Mouse (Mus musculus) forebrain, postnatal 0 days (tissue): Measurements from ENCODE around the gene Brms1. TPM values are rescaled to one million over a fixed set of nuclear protein-coding genes. Genes with fewer than 3 reads are reported as not detected.
A peak's percentile ranks its signal among the peaks of the same experiment; 100 is the strongest.

Source experiments
- ATAC-seq: fragments of 200-750 bp; cut with Nextera tagmentation; 2 replicates; pipeline ENCODE4 v1.8.0; 2017; ENCODE audit warnings: mild to moderate bottlenecking, moderate library complexity
- DNase-seq: peaks from one replicate; pipeline ENCODE4 v3.0.0-alpha.2; 2015
- H3K27ac ChIP-seq: fragments of 300-500 bp; sonication (generic); 2 replicates; pipeline ENCODE4 v1.5.1; 2014; ENCODE audit warnings: low read depth, mild to moderate bottlenecking, antibody characterized with exemption, low read length, moderate library complexity, mixed read lengths
- H3K27me3 ChIP-seq: fragments of 300-500 bp; sonication (generic); 2 replicates; pipeline ENCODE4 v1.6.1; 2014; ENCODE audit warnings: mild to moderate bottlenecking, low read length, mixed read lengths; ENCODE audit not compliant: insufficient read depth
- H3K36me3 ChIP-seq: fragments of 300-500 bp; sonication (generic); 2 replicates; pipeline ENCODE4 v1.6.1; 2014; ENCODE audit warnings: mild to moderate bottlenecking, moderate library complexity; ENCODE audit not compliant: insufficient read depth
- H3K4me1 ChIP-seq: fragments of 300-500 bp; sonication (generic); 2 replicates; pipeline ENCODE4 v1.6.1; 2014; ENCODE audit warnings: antibody characterized with exemption; ENCODE audit not compliant: insufficient read depth
- H3K4me2 ChIP-seq: fragments of 300-500 bp; sonication (generic); 2 replicates; pipeline ENCODE4 v1.6.1; 2014; ENCODE audit warnings: low read depth, mild to moderate bottlenecking, moderate library complexity
- H3K4me3 ChIP-seq: fragments of 300-500 bp; sonication (generic); 2 replicates; pipeline ENCODE4 v1.5.1; 2014; ENCODE audit warnings: low read depth, low read length, mixed read lengths
- H3K9ac ChIP-seq: fragments of 300-500 bp; sonication (generic); 2 replicates; pipeline ENCODE4 v1.6.1; 2014; ENCODE audit warnings: mild to moderate bottlenecking
- H3K9me3 ChIP-seq: fragments of 300-500 bp; sonication (generic); 2 replicates; pipeline ENCODE4 v1.6.1; 2016; ENCODE audit warnings: low read length
- CTCF ChIP-seq: sonication (generic); IDR thresholded peaks from 2 replicates; pipeline ENCODE4 v1.5.1; 2016; ENCODE audit warnings: antibody characterized with exemption, control low read depth, low read depth
- WGBS: fragments of 180-500 bp; shearing (Covaris S2); extraction: QIAGEN DNeasy Blood & Tissue Kit; methylation state at CpG from one replicate; pipeline ENCODE4 v1.1.7; 2014; 5-methylcytosine and 5-hydroxymethylcytosine counted together
- polyA plus RNA-seq: library from polyadenylated mRNA; unstranded; fragments of >200 nt; fragmentation: Nextera tagmentation; extraction: Ambion mirVana; gene quantifications from 2 replicates; pipeline ENCODE4 v1.2.1, GENCODE M21; 2015
- total RNA-seq: library from RNA; depleted of rRNA; stranded (reverse); fragments of >200 nt; gene quantifications from 2 replicates; pipeline ENCODE4 v1.2.3, GENCODE M21; 2014

Gene Brms1
- total and polyA plus RNA-seq, 2 experiments from 2014 or later, result 15.5 to 27.6 TPM

DNA sequence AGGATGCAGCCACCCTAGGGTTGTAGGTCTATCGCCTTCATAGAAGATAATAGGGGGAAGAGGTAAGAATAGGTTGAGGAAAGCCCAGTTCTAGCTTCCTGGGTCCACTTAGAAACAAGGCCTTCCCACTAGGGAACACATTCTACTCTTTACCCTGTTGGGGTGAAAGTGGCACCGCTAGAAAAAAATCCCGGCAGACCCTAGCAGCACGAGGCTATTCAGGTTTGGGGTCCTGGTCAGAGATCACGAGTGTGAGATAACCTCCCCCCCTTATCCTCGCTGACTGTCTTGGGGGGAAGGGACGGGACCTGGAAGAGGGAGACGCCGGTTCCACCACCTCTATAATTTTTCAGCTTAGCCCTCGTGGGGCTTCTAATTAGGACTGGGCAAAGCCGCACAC lies 29.9 kb downstream of the Brms1 start:
- peak overlapping the region; percentile 60 for H3K9ac ChIP-seq
- no peak for TF ChIP-seq CTCF
- DNase-seq (no peak), ATAC-seq (no peak)
- H3K9me3 ChIP-seq, result no peaks in the 10 kb centered on the region
- H3K27ac ChIP-seq, result peak overlapping the region; percentile 51; the same call in 1 of the 2 replicates
- no peaks in the 10 kb centered on the region for H3K27me3 ChIP-seq
- H3K4me2 ChIP-seq, result peak overlapping the region; percentile 83
- no peaks in the 10 kb centered on the region for H3K36me3 ChIP-seq
- peaks cover 17% of the 10 kb centered on the region for H3K4me1 ChIP-seq
- peak overlapping the region; percentile 42 for H3K4me3 ChIP-seq
- WGBS, result 14% methylated on average over 11 of the region's 11 CpGs

DNA sequence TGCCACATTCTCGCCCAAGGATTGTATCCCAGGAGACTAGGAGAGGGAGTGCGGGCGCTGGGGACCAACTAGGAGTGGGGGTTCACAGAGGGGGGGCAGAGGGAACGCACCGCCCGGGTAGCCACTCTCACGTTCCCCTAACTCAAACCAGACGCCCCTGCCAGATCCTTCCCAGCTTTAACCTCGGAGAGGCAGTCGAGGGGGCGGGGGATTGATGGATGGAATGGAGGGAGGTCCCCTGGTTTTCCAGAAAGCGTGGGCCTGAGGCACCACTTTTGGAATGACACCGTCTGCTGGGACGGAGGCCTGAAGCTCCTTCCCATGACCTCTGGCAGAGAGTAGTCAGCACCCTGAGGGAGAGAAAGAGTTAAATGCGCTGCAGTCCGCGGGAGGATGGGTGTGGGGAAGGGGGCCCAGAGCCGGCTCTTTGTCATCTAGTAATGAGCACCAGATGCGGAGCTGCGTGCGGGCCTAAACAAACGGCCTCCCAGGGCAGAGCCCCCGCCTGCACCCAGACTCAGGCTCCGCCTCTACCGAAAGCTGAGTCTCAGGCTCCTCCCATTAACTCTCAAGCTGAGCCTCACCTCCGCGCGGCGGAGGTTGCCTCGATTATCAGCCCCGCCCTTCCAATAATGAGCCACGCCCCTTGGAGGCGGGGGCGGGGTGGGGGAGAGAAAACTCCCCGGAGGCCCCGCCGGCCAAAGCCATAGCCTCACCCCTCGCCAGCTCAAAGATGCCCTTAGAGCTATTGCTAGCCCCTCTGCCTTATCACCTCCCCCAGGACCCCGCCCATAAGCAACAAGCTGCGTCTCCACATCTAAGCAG lies 30.6 kb downstream of the Brms1 start:
- DNase-seq, result peak; percentile 76
- ATAC-seq, result peak; percentile 82
- peak overlapping the region; percentile 42 for H3K4me3 ChIP-seq
- peak overlapping the region; percentile 83 for H3K4me2 ChIP-seq
- TF ChIP-seq CTCF, result no peak
- peak overlapping the region; percentile 51 for H3K27ac ChIP-seq
- no peaks in the 10 kb centered on the region for H3K36me3 ChIP-seq
- peaks cover 17% of the 10 kb centered on the region for H3K4me1 ChIP-seq
- H3K9ac ChIP-seq, result peak overlapping the region; percentile 60
- H3K27me3 ChIP-seq, result no peaks in the 10 kb centered on the region
- WGBS, result 1% methylated on average over 40 of the region's 40 CpGs
- no peaks in the 10 kb centered on the region for H3K9me3 ChIP-seq

DNA sequence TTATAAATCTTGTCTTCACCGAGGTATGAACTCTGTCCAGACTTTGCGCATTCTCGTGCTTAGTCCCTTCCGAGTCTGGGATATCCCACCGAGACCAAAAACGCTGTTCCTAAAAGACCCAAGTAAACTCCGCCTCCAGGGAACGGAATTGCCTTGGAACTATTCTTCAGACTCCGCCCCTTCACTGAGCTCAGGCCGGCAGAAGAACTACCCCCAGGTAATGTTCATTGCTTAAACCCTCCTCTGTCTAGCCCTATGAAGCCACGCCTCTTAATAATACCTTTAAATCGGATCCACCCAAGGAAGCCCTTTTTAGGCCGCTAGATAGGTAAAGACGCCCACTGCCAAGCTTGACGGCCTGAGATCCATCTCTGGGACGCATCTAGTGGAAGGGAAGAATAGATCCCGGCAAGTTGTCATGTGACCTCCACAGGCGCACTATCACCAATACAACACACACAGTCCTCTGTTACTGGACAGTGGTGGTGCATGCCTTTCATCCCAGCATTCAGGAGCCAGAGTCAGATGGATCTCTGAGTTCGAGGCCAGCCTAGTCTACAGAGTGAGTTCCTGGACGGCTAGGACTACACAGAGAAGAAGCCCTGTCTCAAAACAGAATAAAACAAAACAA lies 31.4 kb downstream of the Brms1 start:
- H3K4me2 ChIP-seq, result peak overlapping the region; percentile 83
- 0 out of 2 replicates have a peak overlapping the region, but pooled peaks have one; percentile 9 for H3K27ac ChIP-seq
- no peaks in the 10 kb centered on the region for H3K36me3 ChIP-seq
- ATAC-seq (no peak), DNase-seq (peak; percentile 44)
- peaks cover 14% of the 10 kb centered on the region for H3K4me1 ChIP-seq
- peak overlapping the region; percentile 42 for H3K4me3 ChIP-seq
- TF ChIP-seq CTCF, result no peak
- no peaks in the 10 kb centered on the region for H3K9me3 ChIP-seq
- WGBS, result 2% methylated on average over 20 of the region's 20 CpGs
- no peaks in the 10 kb centered on the region for H3K27me3 ChIP-seq
- peak overlapping the region; percentile 60; the same call in 1 of the 2 replicates for H3K9ac ChIP-seq

DNA sequence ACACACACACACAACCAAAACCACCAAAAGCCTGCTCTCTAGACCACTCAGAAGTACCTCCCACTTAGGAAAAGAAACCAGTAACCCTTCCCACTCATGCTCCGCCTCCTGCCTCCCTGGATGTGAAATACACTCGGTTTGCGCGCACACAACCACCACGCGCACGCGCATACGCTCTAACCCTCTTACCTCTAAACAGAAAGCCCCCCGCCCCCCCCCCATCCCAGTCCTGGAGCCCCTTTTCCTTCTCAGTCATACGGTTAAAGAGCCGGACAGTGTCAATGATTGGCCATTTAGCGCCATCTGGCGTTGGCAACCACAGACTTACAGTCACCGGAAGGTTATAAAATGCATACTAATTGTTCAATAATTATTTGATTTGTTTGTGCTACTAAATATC lies 31.9 kb downstream of the Brms1 start:
- Histone ChIP-seq H3K36me3 (no peaks in the 10 kb centered on the region), H3K4me1 (peaks cover 13% of the 10 kb centered on the region), H3K27me3 (no peaks in the 10 kb centered on the region), H3K4me3 (no peak overlapping the region), H3K9me3 (no peaks in the 10 kb centered on the region), H3K9ac (no peak overlapping the region), H3K4me2 (peak overlapping the region; percentile 83), H3K27ac (no peak overlapping the region)
- ATAC-seq, result no peak
- DNase-seq, result peak; percentile 48
- WGBS, result 1% methylated on average over 15 of the region's 15 CpGs
- TF ChIP-seq CTCF, result peak; percentile 63

DNA sequence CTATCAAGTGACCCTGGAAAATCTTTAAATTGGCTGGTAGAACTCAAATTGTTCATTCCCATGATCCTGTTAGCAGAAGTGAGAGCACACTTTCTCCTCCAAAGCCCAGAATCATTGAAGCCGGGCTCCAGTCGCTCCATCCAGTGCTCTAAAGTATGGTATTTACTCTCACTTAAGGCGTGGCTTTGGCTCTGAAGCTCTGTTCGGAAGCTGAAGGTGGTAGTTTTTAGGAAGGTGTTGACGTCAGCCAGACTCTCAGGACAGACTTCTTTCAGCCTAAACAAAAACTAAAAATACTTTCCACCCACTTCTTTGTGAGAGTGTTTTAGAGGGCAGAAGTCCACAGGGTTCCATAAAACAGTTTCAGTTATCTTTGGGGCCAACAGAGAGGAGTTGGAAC lies 32.4 kb downstream of the Brms1 start:
- Histone ChIP-seq H3K4me3 (no peak overlapping the region), H3K9me3 (no peaks in the 10 kb centered on the region), H3K9ac (no peak overlapping the region), H3K4me2 (no peak overlapping the region), H3K36me3 (no peaks in the 10 kb centered on the region), H3K27me3 (no peaks in the 10 kb centered on the region), H3K4me1 (peaks cover 13% of the 10 kb centered on the region; the same call in 1 of the 2 replicates), H3K27ac (no peak overlapping the region)
- no peak for DNase-seq
- 46% methylated on average over 5 of the region's 5 CpGs for WGBS
- TF ChIP-seq CTCF, result no peak
- ATAC-seq, result no peak

DNA sequence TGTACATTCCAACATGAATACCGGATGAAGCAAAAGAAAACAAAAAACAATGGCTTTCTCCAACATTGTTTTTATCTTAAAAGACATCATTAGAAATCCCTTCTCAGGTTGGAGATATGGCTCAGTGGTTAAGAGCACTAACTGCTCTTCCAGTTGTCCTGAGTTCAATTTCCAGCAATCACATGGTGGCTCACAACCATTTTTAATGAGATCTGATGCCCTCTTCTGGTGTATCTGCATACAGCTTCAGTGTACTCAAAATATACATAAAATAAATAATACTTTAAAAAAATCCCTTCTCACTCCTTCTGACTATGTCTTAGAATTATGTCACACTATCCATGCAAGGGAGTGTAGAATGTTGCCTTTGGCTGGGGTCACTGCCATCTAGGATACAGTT lies 38.1 kb downstream of the Brms1 start:
- no peak; the same call in 1 of the 2 replicates for TF ChIP-seq CTCF
- DNase-seq (no peak), ATAC-seq (no peak)
- Histone ChIP-seq H3K36me3 (0 out of 2 replicates have a peak, but pooled peaks cover 16% of the 10 kb centered on the region), H3K27me3 (peaks cover 12% of the 10 kb centered on the region), H3K27ac (no peak overlapping the region), H3K4me3 (no peak overlapping the region), H3K9ac (no peak overlapping the region), H3K9me3 (no peaks in the 10 kb centered on the region), H3K4me2 (no peak overlapping the region), H3K4me1 (no peaks in the 10 kb centered on the region)
- 93% methylated on average over 1 of the region's 1 CpGs for WGBS

DNA sequence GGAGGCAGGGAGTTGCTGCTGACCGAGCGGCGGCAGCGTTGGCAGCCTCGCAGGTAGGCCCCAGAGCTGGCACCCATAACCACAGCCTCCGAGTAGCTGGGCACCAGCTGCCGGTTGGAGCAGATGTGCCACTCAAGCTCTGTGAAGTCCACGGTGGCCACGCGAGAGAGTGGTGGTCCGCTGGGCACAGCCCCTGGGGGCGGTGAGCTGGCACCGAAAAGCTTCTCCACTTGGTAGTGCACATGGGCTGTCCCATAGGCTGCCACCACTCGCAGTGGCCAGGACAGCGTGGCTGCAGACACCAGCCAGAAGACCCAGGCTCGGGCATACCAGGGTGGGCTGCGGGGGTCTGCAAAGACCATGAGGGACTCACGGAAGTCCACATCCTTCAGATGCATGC lies 40.9 kb downstream of the Brms1 start:
- Histone ChIP-seq H3K27me3 (peaks cover 22% of the 10 kb centered on the region), H3K36me3 (0 out of 2 replicates have a peak, but pooled peaks cover 16% of the 10 kb centered on the region), H3K4me2 (no peak overlapping the region), H3K4me3 (no peak overlapping the region), H3K9ac (no peak overlapping the region), H3K4me1 (0 out of 2 replicates have a peak, but pooled peaks cover 4% of the 10 kb centered on the region), H3K27ac (no peak overlapping the region), H3K9me3 (no peaks in the 10 kb centered on the region)
- DNase-seq (no peak), ATAC-seq (no peak)
- 75% methylated on average over 14 of the region's 18 CpGs for WGBS
- TF ChIP-seq CTCF, result no peak
